Mouse (Mus musculus) stomach, embryonic 14.5 days (tissue): ENCODE results near the gene Itgb6. TPM values are rescaled to one million over a fixed set of nuclear protein-coding genes. Genes with fewer than 3 reads are reported as not detected.

ENCODE experiments used
- ATAC-seq: fragments of 200-750 bp; cut with Nextera tagmentation; 2 replicates; pipeline ENCODE4 v1.8.0; 2017; ENCODE audit warnings: low read depth, moderate TSS enrichment; ENCODE audit not compliant: insufficient number of reproducible peaks, insufficient read depth, low FRiP score
- H3K27ac ChIP-seq: fragments of 300-500 bp; sonication (generic); 2 replicates; pipeline ENCODE4 v1.5.1; 2014; ENCODE audit warnings: mild to moderate bottlenecking, low read length, moderate library complexity, mixed read lengths
- H3K27me3 ChIP-seq: fragments of 300-500 bp; sonication (generic); 2 replicates; pipeline ENCODE4 v1.6.1; 2014; ENCODE audit warnings: low read length, control low read depth, mixed read lengths; ENCODE audit not compliant: control insufficient read depth, insufficient read depth
- H3K36me3 ChIP-seq: fragments of 300-500 bp; sonication (generic); 2 replicates; pipeline ENCODE4 v1.6.1; 2014; ENCODE audit warnings: mild to moderate bottlenecking, control low read depth, low read length, moderate library complexity, mixed read lengths; ENCODE audit not compliant: control insufficient read depth, insufficient read depth
- H3K4me1 ChIP-seq: fragments of 300-500 bp; sonication (generic); 2 replicates; pipeline ENCODE4 v1.6.1; 2014; ENCODE audit warnings: low read length, control low read depth, mixed read lengths; ENCODE audit not compliant: control insufficient read depth, insufficient read depth
- H3K4me2 ChIP-seq: fragments of 300-500 bp; sonication (generic); replicated peaks from 2 replicates; pipeline ENCODE4 v1.6.1; 2014; ENCODE audit warnings: low read depth, low read length, control low read depth
- H3K4me3 ChIP-seq: fragments of 300-500 bp; sonication (generic); 2 replicates; pipeline ENCODE4 v1.5.1; 2014; ENCODE audit warnings: low read depth, low read length, control low read depth
- H3K9ac ChIP-seq: fragments of 300-500 bp; sonication (generic); replicated peaks from 2 replicates; pipeline ENCODE4 v1.6.1; 2014; ENCODE audit warnings: low read depth, mild to moderate bottlenecking, control low read depth, low read length, moderate library complexity, mixed read lengths
- H3K9me3 ChIP-seq: fragments of 300-500 bp; sonication (generic); 2 replicates; pipeline ENCODE4 v1.6.1; 2016; ENCODE audit warnings: low read depth, low read length, control low read depth; ENCODE audit not compliant: control insufficient read depth
- WGBS: fragments of 180-500 bp; shearing (Covaris S2); extraction: QIAGEN DNeasy Blood & Tissue Kit; methylation state at CpG from one replicate; pipeline ENCODE4 v1.1.7; 2014; 5-methylcytosine and 5-hydroxymethylcytosine counted together
- polyA plus RNA-seq: library from polyadenylated mRNA; unstranded; fragments of >200 nt; fragmentation: Nextera tagmentation; extraction: Ambion mirVana; gene quantifications from 2 replicates; pipeline ENCODE4 v1.2.1, GENCODE M21; 2014

Itgb6 gene
- polyA plus RNA-seq, 1 experiment from 2014 or later, result 11.2 TPM

- Histone ChIP-seq H3K27ac (no peak overlapping the region), H3K36me3 (no peaks in the 10 kb centered on the region), H3K9me3 (no peaks in the 10 kb centered on the region), H3K4me2 (no peak overlapping the region), H3K9ac (no peak overlapping the region), H3K27me3 (no peaks in the 10 kb centered on the region), H3K4me1 (0 out of 2 replicates have a peak, but pooled peaks cover 3% of the 10 kb centered on the region), H3K4me3 (no peak overlapping the region)
- no peak for ATAC-seq
- 92% methylated on average over 8 of the region's 8 CpGs for WGBS
These were observed 171.9 kb downstream of the Itgb6 start for GRCm38 (mm10) chr2:60550521-60550920.

GRCm38 (mm10) chr2:60549851-60550250, 172.6 kb downstream of the Itgb6 start:
- ATAC-seq, result no peak
- Histone ChIP-seq H3K4me2 (no peak overlapping the region), H3K27me3 (no peaks in the 10 kb centered on the region), H3K4me3 (no peak overlapping the region), H3K4me1 (0 out of 2 replicates have a peak, but pooled peaks cover 3% of the 10 kb centered on the region), H3K27ac (no peak overlapping the region), H3K9ac (no peak overlapping the region), H3K36me3 (no peaks in the 10 kb centered on the region), H3K9me3 (no peaks in the 10 kb centered on the region)
- 93% methylated on average over 2 of the region's 2 CpGs for whole genome bisulfite sequencing

Other genes with a start within 250 kb of the Itgb6 start
- gene Pla2r1, start 169.3 kb downstream of the Itgb6 start, polyA plus RNA-seq, result 2.6 and 3.8 TPM in 2 replicates
- gene Rbms1, start 240.5 kb upstream of the Itgb6 start, polyA plus RNA-seq, result 138 and 146 TPM in 2 replicates